Mouse (Mus musculus): Measurements from ENCODE around the gene Calm3. TPM values are rescaled to one million over a fixed set of nuclear protein-coding genes. Genes with fewer than 3 reads are reported as not detected.

The Calm3 gene
- polyA plus RNA-seq, 1 experiment = 2,185 TPM

- no peak for TF ChIP-seq GATA1 (IDR thresholded peaks at IDR 0.05; ENCODE audit: low read length)
Observed at GRCm38 (mm10) chr7:16922360-16922973, 1.4 kb downstream of the Calm3 start.

DNA sequence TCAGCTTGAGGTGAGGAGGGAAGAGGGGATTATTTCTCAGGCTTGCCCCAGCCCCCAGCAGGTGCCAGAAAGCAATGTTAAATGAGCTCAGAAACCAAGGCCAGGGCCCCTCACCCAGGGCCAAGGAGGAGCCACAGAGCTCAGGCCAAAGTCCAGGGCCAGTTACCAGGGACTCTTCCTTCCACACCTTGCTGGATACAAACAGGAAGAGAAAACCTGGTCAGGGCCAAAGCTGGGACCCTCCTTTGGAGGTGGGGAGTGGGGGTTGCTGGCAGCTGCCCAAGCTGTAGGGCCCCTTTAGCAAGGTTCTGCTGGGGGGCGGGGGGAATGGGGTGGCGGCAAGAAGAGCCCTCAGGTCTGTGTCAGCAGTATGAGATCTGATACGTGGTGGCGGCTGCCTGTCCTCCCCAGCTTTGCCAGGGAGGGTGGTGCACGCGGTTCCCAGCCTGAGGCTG lies 2.0 kb downstream of the Calm3 start:
- TF ChIP-seq GATA1 (IDR thresholded peaks at IDR 0.05; ENCODE audit: low read length) = no peak

DNA sequence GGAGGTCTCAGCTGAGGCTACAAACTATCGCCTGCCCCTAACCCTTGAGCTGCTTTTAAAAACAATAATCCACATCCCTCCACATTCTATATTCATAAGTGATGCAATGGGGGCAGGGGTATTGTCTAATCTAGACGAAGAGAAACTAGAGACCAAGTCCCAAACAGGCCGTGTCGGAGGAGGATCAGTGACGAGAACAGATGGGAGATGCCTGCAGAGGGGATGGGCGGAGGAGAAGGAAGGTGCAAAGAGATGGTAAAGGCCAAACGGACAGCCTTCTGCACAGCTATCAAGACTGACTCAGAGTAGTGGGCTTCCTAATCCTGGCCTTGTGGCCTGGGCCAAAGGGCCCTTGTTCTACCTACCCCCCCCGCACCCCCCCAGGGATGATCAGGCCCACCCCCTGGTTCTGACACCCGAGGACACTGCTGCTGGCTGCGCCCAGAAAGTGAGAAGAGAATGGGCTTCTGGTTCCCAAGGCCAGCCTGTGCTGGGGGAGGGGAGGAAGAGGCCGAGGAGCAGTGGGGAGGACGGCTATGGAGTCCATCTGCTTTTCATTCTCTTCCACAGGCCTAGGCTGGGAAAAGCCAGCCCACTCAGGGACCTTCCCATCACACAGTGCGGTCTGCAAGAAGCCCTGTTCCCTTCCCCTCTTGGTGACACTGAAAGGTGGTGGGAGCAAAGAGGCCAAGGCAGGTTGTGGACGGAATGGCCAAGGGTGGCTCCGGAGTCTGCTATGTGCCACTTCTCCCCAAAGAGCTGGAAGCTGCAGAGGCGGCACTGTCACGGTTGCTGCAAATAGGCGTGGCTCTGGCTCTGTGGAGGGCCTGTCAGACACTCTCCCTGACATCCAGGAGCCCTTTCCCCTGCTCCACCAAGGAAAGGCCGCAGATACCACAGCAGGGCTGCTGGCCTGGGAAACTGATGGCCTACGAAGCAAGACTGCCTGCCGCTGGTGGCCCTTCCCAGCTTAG lies 2.8 kb downstream of the Calm3 start:
- no peak for TF ChIP-seq GATA1 (IDR thresholded peaks at IDR 0.05; ENCODE audit: low read length)

GRCm38 (mm10) chr7:16920150-16920579 lies 3.7 kb downstream of the Calm3 start:
- no peak for TF ChIP-seq GATA1 (IDR thresholded peaks at IDR 0.05; ENCODE audit: low read length)

- TF ChIP-seq GATA1 (IDR thresholded peaks at IDR 0.05; ENCODE audit: low read length) = peak; percentile 43
Observed at GRCm38 (mm10) chr7:16919395-16920149, 4.3 kb downstream of the Calm3 start.

GRCm38 (mm10) chr7:16918670-16919069 lies 5.2 kb downstream of the Calm3 start:
- no peak for TF ChIP-seq GATA1 (IDR thresholded peaks at IDR 0.05; ENCODE audit: low read length)

- TF ChIP-seq GATA1 (IDR thresholded peaks at IDR 0.05; ENCODE audit: low read length) = no peak
Observed at GRCm38 (mm10) chr7:16918014-16918413, 5.9 kb downstream of the Calm3 start.

DNA sequence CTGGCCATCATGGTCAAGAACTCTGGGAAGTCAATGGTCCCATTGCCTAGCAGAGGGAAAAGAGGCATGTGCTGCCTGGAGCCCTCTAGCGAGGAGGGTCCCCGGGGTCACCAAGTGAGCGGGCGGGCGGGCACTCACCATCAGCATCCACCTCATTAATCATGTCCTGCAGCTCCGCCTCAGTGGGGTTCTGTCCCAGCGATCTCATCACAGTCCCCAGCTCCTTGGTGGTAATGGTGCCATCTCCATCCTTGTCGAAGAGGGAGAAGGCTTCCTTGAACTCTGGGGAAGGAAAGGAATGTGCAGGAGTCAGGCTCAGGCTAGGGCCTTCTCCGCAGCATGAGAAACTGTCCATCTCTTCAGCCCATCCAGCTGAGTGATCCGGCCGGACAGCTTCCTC lies 6.5 kb downstream of the Calm3 start:
- no peak for TF ChIP-seq GATA1 (IDR thresholded peaks at IDR 0.05; ENCODE audit: low read length)

DNA sequence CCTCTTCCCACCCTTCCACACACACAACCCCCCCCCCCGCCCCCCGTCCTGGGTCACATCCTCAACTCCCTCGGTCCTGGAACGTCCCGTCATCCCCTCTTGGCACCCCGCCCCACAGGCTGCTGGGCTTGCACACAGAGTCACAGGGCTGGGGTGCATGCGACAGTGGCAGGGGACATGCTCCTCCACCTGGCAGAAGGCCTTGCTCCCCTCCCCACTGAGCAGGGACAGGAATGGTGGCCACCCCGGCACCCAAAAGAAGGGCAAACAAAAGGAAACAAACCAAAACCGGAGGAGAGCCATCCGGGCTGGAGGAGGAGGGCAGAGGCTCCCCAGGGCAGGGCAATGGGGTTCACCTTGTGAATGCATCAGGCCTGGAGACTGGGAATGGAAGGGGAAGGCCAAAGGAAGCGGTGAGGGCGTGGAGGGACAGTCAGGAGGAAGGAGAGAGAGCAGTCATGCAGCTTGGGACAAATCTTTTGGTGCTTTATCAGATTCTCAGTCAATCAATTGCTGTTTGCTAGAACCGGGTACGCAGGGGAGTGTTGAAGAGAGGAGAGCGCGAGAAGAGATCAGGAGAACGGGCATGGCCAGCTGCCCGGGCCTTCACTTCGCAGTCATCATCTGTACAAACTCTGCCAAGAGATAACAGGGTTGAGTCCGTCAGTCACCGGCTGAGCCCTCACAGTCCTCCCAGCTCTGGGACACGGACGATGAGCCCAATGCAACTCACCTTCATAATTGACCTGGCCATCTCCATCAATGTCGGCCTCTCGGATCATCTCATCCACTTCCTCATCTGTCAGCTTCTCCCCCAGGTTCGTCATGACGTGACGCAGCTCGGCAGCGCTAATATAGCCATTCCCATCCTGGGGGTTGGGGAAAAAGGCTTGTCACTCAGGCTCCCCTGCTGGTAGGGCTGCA lies 7.3 kb downstream of the Calm3 start:
- TF ChIP-seq GATA1 (IDR thresholded peaks at IDR 0.05; ENCODE audit: low read length) = no peak

GRCm38 (mm10) chr7:16915461-16916340 lies 8.2 kb downstream of the Calm3 start:
- TF ChIP-seq GATA1 (IDR thresholded peaks at IDR 0.05; ENCODE audit: low read length) = no peak

DNA sequence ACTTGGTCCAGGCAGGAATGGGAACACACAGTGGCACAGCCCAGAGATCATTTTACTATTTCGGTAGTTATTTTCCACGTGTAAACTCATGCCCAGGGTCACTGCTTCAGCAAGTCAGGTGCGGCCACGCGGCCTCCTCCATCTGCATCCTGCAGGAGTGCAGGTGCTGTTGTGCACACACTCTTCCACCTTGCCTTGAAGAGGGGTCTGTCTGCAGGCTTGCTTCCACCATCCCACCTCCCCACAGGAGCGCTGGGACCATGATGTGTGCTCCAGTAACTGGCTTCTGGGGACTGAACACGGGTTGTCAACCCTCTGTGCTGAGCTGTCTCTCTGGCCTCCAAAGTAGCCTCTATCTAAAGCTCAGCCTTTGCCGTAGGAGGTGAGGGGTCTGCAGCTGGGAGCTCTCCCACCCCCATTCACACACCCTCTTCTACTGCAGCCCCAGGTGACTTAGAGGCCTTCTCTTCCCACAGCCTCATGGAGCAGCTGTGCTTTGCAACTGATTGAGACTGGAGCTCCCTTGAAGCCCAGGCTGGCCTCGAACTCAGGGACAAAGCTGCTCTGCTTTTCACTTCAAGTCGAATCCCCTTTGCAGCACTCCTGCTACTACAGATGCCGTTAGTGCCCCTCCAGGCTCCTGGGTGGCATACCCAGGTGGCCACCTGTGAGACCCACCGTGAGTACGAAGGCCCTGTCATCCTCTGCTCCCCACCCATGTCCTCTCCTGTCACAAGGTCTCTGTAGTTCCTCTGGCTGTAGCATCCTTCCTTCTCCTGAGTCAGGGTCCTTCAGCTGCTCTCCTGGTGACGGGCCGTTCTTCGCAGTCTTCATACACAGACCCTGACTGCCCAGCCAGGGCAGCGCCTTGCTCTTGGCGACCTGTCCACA lies 9.2 kb downstream of the Calm3 start:
- TF ChIP-seq GATA1 (IDR thresholded peaks at IDR 0.05; ENCODE audit: low read length) = no peak

DNA sequence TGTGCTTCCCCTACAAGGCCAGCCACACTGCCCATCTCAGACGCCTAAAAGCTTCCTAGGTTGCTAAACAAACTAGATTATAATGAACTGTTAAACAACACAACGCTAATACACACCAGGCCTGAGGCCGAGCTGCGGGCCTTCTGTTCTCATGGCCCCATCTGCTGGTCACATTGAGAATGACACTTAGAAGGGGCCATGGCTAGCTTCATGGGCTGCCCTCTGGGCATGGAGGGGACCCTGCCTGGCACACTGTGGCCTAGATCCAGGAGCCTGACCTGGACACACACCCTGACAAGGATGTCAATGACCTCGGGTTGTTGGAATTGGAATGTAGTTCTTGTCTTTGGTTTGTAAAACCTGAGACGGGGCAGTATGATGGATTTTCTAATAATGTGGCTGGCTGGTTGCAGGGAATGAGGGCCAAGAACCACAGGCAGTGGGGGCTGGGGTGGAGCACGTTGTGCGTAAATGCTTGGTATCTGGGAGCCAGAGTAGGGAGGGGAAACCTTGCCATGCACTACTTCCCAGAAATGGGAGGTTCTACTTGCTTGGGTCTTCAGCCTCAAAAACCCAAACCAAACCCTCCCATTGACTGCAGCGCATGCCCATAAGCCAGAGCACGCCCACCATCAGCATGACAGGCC lies 10.0 kb downstream of the Calm3 start:
- no peak for TF ChIP-seq GATA1 (IDR thresholded peaks at IDR 0.05; ENCODE audit: low read length)

Data from G1E-ER4 (cell line).